Mouse (Mus musculus) CD8-positive naive resting alpha-beta T cell, adult 57 days (primary cell): ENCODE measurements around the gene Apod. TPM values are rescaled to one million over a fixed set of nuclear protein-coding genes. Genes with fewer than 3 reads are reported as not detected.

Experiments
- total RNA-seq: library from RNA; stranded (reverse); gene quantifications from one replicate; pipeline ENCODE4 v1.2.4, GENCODE M21; 2023

The Apod gene
- total RNA-seq: not detected

DNA sequence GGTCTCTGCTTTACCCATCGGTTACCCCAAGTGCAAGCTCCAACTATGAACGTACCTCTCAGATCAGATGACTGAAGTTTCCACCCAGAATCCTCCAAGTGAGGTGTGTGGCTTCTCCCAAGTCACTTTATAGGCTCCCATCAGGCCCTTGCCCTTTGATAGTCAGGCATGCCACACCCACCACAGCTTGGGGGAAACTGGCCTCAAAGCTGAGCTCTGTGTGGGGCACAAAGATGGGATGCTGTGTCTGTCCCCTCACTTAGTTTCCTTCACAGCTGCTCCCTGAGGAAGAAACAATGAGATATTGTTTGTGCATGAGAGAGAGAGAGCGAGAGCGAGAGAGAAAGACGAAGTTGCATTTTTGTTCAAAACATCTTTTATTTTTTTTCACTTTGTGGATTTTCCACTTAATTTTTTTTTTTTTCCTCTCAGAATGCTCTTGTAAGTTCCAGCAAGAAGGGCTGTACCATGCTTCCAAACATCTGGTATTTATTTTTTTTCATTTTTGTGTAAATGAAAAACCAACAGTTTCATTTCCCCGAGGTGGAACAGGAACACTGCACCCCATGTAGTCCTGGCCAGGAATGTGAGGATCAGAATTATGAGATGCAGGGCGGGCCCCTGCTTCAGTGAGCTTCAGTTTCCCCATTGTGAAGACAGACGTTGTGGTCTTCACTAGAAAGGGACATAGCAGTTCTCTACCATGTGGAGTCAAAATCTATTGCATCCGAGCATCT lies at the start of gene Apod:
Gene Apod, minus strand, starts transcription at position 312 of the 737 bp plus-strand sequence.

DNA sequence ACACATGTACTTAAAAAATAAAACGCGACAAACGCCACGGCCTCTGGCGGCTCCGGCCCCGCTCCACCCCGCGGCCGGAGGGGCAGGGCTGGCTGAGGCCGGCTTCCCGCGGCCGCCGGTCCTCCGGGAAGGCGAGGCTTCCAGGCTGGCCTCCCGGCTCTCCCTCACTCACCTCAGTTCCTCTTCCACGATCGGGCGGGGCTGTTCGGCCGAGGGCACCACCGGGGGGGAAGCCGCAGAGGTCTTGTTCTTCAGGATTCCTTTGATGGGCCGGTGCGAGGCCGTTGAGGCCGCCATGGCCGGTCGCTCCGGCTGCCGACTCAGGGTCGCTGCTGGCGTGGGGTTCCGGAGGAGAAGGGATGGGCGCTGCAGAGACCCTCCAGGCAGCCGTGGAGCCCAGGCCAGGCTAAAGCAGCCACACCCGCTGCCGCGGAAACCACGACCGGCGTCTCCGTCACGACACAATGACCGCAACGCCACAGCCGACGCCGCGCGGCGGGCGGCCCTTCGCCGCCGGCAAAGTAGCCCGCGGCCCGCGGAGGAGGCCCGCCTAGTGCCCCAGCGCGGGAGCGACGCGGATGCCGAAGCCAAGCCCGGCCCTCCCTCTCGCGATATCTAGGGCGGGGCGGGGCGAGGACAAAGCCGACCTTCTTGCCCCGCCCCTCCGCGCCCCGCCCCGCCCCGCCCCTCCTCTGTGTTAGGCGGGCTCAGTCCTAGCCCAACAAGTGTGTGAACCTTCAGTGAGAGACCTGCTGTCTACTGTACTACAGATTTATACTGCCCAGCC lies 39.7 kb downstream of the Apod start, which contains the start of gene Ppp1r2:
Gene Ppp1r2, minus strand, starts transcription at position 604 of the 787 bp plus-strand sequence.

Other genes with a start within 250 kb of the Apod start
- gene Xxylt1, start 233.4 kb downstream of the Apod start, total RNA-seq: 11.1 TPM
- gene Acap2, start 113.6 kb downstream of the Apod start, total RNA-seq: 49.3 TPM
- 29.9 TPM for gene Ppp1r2, start 39.5 kb downstream of the Apod start, total RNA-seq
- 42.3 TPM for gene Bdh1, start 107.5 kb upstream of the Apod start, total RNA-seq